Mouse (Mus musculus): ENCODE results near the gene Exoc4. TPM values are rescaled to one million over a fixed set of nuclear protein-coding genes. Genes with fewer than 3 reads are reported as not detected.

The Exoc4 gene
- polyA plus RNA-seq, 1 experiment, result 23.0 TPM

DNA sequence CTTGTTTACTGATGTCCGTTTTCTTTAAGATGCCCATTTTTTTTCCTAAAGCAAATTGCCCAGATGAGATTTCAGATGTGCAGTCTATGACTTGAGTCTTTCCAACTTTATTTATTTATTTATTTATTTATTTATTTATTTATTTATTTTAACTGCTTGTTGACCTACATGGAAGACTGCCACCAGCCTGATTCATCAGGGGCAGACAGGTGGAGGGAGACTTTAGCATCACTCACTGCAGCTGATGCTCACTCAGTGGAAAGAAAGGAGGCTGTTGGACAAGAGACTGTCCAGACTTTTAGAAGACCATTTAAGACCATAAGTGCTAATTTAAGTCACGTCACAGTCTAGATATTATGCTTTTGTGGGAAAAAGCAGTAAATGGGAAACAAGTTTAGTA lies 313.0 kb downstream of the Exoc4 start:
- peak in 1 of 2 experiments; percentile 57 for DNase-seq
- Histone ChIP-seq H3K4me3 (replicated peaks; ENCODE audit: insufficient read depth, low read depth, low read length) (no peak overlapping the region), H3K4me1 (ENCODE audit: control insufficient read depth, insufficient read depth, low read length) (no peaks in the 10 kb centered on the region), H3K27me3 (ENCODE audit: control insufficient read depth, insufficient read depth, low read length) (no peaks in the 10 kb centered on the region), H3K27ac (ENCODE audit: insufficient read depth, low read length) (no peak overlapping the region)
- no peak for TF ChIP-seq POLR2A (IDR thresholded peaks at IDR 0.05; ENCODE audit: borderline replicate concordance, insufficient read depth, low read length)
- TF ChIP-seq CTCF (IDR thresholded peaks at IDR 0.05; ENCODE audit: borderline replicate concordance, insufficient read depth, low read depth, low read length), result no peak
- WGBS, result 62% methylated on average over 2 of the region's 2 CpGs

DNA sequence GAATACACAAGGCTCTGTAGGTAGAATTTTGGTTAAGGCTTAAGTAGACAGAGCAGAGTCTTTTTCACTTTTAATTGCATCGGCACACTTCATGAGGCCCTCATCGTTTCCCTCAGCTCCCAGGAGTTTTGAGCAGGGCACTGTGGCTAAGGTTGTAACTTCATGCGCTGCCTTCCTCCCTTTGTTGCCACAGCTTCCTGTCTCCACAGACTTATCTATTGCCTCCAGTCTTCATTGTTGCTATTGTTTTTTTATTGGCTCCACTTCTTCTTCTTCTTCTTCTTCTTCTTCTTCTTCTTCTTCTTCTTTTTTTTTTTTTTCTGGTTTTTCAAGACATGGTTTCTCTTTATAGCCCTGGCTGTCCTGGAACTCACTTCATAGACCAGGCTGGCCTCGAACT lies 327.1 kb downstream of the Exoc4 start:
- Histone ChIP-seq H3K4me3 (replicated peaks; ENCODE audit: insufficient read depth, low read depth, low read length) (no peak overlapping the region), H3K27ac (ENCODE audit: insufficient read depth, low read length) (no peak overlapping the region), H3K27me3 (ENCODE audit: control insufficient read depth, insufficient read depth, low read length) (no peaks in the 10 kb centered on the region), H3K4me1 (ENCODE audit: control insufficient read depth, insufficient read depth, low read length) (no peaks in the 10 kb centered on the region)
- WGBS, result 95% methylated on average over 4 of the region's 4 CpGs
- DNase-seq, result no peak
- TF ChIP-seq POLR2A (IDR thresholded peaks at IDR 0.05; ENCODE audit: borderline replicate concordance, insufficient read depth, low read length) (no peak), CTCF (IDR thresholded peaks at IDR 0.05; ENCODE audit: borderline replicate concordance, insufficient read depth, low read depth, low read length) (no peak)

GRCm38 (mm10) chr6:33608469-33608868 lies 359.6 kb downstream of the Exoc4 start:
- TF ChIP-seq POLR2A (IDR thresholded peaks at IDR 0.05; ENCODE audit: borderline replicate concordance, insufficient read depth, low read length) (no peak), CTCF (IDR thresholded peaks at IDR 0.05; ENCODE audit: borderline replicate concordance, insufficient read depth, low read depth, low read length) (no peak)
- Histone ChIP-seq H3K4me3 (replicated peaks; ENCODE audit: insufficient read depth, low read depth, low read length) (no peak overlapping the region), H3K4me1 (ENCODE audit: control insufficient read depth, insufficient read depth, low read length) (no peaks in the 10 kb centered on the region), H3K27me3 (ENCODE audit: control insufficient read depth, insufficient read depth, low read length) (no peaks in the 10 kb centered on the region), H3K27ac (ENCODE audit: insufficient read depth, low read length) (no peak overlapping the region)
- over 99% methylated on average over 4 of the region's 4 CpGs for WGBS
- no peak for DNase-seq

- 53% methylated on average over 1 of the region's 1 CpGs for WGBS
- TF ChIP-seq CTCF (IDR thresholded peaks at IDR 0.05; ENCODE audit: borderline replicate concordance, insufficient read depth, low read depth, low read length), result no peak
- no peak for TF ChIP-seq POLR2A (IDR thresholded peaks at IDR 0.05; ENCODE audit: borderline replicate concordance, insufficient read depth, low read length)
- DNase-seq, result no peak
- Histone ChIP-seq H3K27me3 (ENCODE audit: control insufficient read depth, insufficient read depth, low read length) (no peaks in the 10 kb centered on the region), H3K27ac (ENCODE audit: insufficient read depth, low read length) (no peak overlapping the region), H3K4me1 (ENCODE audit: control insufficient read depth, insufficient read depth, low read length) (no peaks in the 10 kb centered on the region), H3K4me3 (replicated peaks; ENCODE audit: insufficient read depth, low read depth, low read length) (no peak overlapping the region)
These were observed 365.1 kb downstream of the Exoc4 start for GRCm38 (mm10) chr6:33613978-33614377.

- no peak overlapping the region for H3K4me3 ChIP-seq (replicated peaks; ENCODE audit: insufficient read depth, low read depth, low read length)
- H3K4me1 ChIP-seq (ENCODE audit: control insufficient read depth, insufficient read depth, low read length), result no peaks in the 10 kb centered on the region
- TF ChIP-seq POLR2A (IDR thresholded peaks at IDR 0.05; ENCODE audit: borderline replicate concordance, insufficient read depth, low read length) (no peak), CTCF (IDR thresholded peaks at IDR 0.05; ENCODE audit: borderline replicate concordance, insufficient read depth, low read depth, low read length) (no peak)
- no peak overlapping the region for H3K27ac ChIP-seq (ENCODE audit: insufficient read depth, low read length)
- 96% methylated on average over 5 of the region's 5 CpGs for WGBS
- no peaks in the 10 kb centered on the region for H3K27me3 ChIP-seq (ENCODE audit: control insufficient read depth, insufficient read depth, low read length)
- DNase-seq, result no peak
These were observed 369.7 kb downstream of the Exoc4 start for GRCm38 (mm10) chr6:33618590-33618989.

GRCm38 (mm10) chr6:33620701-33621100 lies 371.8 kb downstream of the Exoc4 start:
- 70% methylated on average over 1 of the region's 1 CpGs for WGBS
- H3K27me3 ChIP-seq (ENCODE audit: control insufficient read depth, insufficient read depth, low read length), result no peaks in the 10 kb centered on the region
- DNase-seq, result no peak
- no peak for TF ChIP-seq POLR2A (IDR thresholded peaks at IDR 0.05; ENCODE audit: borderline replicate concordance, insufficient read depth, low read length)
- TF ChIP-seq CTCF (IDR thresholded peaks at IDR 0.05; ENCODE audit: borderline replicate concordance, insufficient read depth, low read depth, low read length), result no peak
- H3K27ac ChIP-seq (ENCODE audit: insufficient read depth, low read length), result no peak overlapping the region
- no peaks in the 10 kb centered on the region for H3K4me1 ChIP-seq (ENCODE audit: control insufficient read depth, insufficient read depth, low read length)
- H3K4me3 ChIP-seq (replicated peaks; ENCODE audit: insufficient read depth, low read depth, low read length), result no peak overlapping the region

DNA sequence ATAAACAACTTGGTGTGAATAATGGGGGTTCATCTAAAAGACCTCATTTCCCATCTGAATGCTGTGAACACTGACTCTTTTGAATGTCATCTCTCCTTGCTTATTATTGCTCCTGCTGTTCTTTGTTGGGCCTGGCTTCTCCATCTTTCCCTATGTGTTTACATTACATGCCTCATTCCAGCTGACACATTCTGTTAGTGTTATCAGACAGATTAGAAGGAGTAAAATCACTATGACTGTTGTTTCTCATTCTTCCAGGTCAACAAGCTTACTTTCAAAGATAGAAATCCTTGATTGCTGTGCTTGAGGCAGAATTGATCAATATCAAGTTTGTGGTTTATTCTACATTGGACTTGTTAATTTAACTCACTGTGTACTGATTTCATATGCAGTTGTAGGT lies 377.0 kb downstream of the Exoc4 start:
- no peak for DNase-seq
- no peaks in the 10 kb centered on the region for H3K27me3 ChIP-seq (ENCODE audit: control insufficient read depth, insufficient read depth, low read length)
- H3K4me3 ChIP-seq (replicated peaks; ENCODE audit: insufficient read depth, low read depth, low read length), result no peak overlapping the region
- no peak for TF ChIP-seq CTCF (IDR thresholded peaks at IDR 0.05; ENCODE audit: borderline replicate concordance, insufficient read depth, low read depth, low read length)
- TF ChIP-seq POLR2A (IDR thresholded peaks at IDR 0.05; ENCODE audit: borderline replicate concordance, insufficient read depth, low read length), result no peak
- no peak overlapping the region for H3K27ac ChIP-seq (ENCODE audit: insufficient read depth, low read length)
- H3K4me1 ChIP-seq (ENCODE audit: control insufficient read depth, insufficient read depth, low read length), result no peaks in the 10 kb centered on the region

- Histone ChIP-seq H3K4me1 (ENCODE audit: control insufficient read depth, insufficient read depth, low read length) (no peaks in the 10 kb centered on the region), H3K27me3 (ENCODE audit: control insufficient read depth, insufficient read depth, low read length) (no peaks in the 10 kb centered on the region), H3K27ac (ENCODE audit: insufficient read depth, low read length) (no peak overlapping the region), H3K4me3 (replicated peaks; ENCODE audit: insufficient read depth, low read depth, low read length) (no peak overlapping the region)
- TF ChIP-seq POLR2A (IDR thresholded peaks at IDR 0.05; ENCODE audit: borderline replicate concordance, insufficient read depth, low read length) (no peak), CTCF (IDR thresholded peaks at IDR 0.05; ENCODE audit: borderline replicate concordance, insufficient read depth, low read depth, low read length) (no peak)
- WGBS, result 94% methylated on average over 2 of the region's 2 CpGs
- DNase-seq, result no peak
These were observed 382.2 kb downstream of the Exoc4 start for GRCm38 (mm10) chr6:33631133-33631532.
